Mouse (Mus musculus) right cerebral cortex, postnatal 14 days (tissue): ENCODE results near the gene Slc2a4.

ENCODE experiments used
- DNase-seq: peaks from one replicate; pipeline ENCODE4 v3.0.0; 2022

Gene Slc2a4

GRCm38 (mm10) chr11:69948066-69948762 is at the start of gene Slc2a4:
TSS of gene Slc2a4 (minus strand) at chr11:69948188.
- DNase-seq, result peak; percentile 73

GRCm38 (mm10) chr11:69997070-69997509 is 49.1 kb upstream of the Slc2a4 start:
- DNase-seq, result peak; percentile 78

GRCm38 (mm10) chr11:69996161-69997061 is 48.4 kb upstream of the Slc2a4 start:
- DNase-seq, result peak; percentile 52

- DNase-seq, result peak; percentile 96
Measured at GRCm38 (mm10) chr11:69995391-69995960, 47.5 kb upstream of the Slc2a4 start, which contains the start of gene Phf23. TSS of gene Phf23 (plus strand) at chr11:69995777.

GRCm38 (mm10) chr11:69994401-69995090 is 46.6 kb upstream of the Slc2a4 start:
- DNase-seq, result no peak

GRCm38 (mm10) chr11:69992932-69993331 is 44.9 kb upstream of the Slc2a4 start:
- DNase-seq, result no peak

- DNase-seq, result no peak
Measured at GRCm38 (mm10) chr11:69992396-69992795, 44.4 kb upstream of the Slc2a4 start.

GRCm38 (mm10) chr11:69991711-69992110 is 43.7 kb upstream of the Slc2a4 start:
- DNase-seq, result no peak

- peak; percentile 96 for DNase-seq
Measured at GRCm38 (mm10) chr11:69990850-69991691, 43.1 kb upstream of the Slc2a4 start, which contains the start of gene Gabarap. TSS of gene Gabarap (plus strand) at chr11:69991143.

GRCm38 (mm10) chr11:69989949-69990348 is 42.0 kb upstream of the Slc2a4 start:
- no peak for DNase-seq

- DNase-seq, result no peak
Measured at GRCm38 (mm10) chr11:69984431-69984830, 36.4 kb upstream of the Slc2a4 start.

- DNase-seq, result no peak
Measured at GRCm38 (mm10) chr11:69983377-69983776, 35.4 kb upstream of the Slc2a4 start.

- DNase-seq, result no peak
Measured at GRCm38 (mm10) chr11:69982877-69983276, 34.9 kb upstream of the Slc2a4 start.

GRCm38 (mm10) chr11:69982225-69982624 is 34.2 kb upstream of the Slc2a4 start, which contains the start of gene Elp5:
TSS of gene Elp5 (minus strand) at chr11:69982517.
- no peak for DNase-seq

- DNase-seq, result no peak
Measured at GRCm38 (mm10) chr11:69981141-69981762, 33.3 kb upstream of the Slc2a4 start, which contains the start of gene Ctdnep1. TSS of gene Ctdnep1 (plus strand) at chr11:69981156.

GRCm38 (mm10) chr11:69980196-69981140 is 32.5 kb upstream of the Slc2a4 start:
- DNase-seq, result peak; percentile 96

GRCm38 (mm10) chr11:69979827-69980195 is 31.8 kb upstream of the Slc2a4 start:
- DNase-seq, result no peak

- no peak for DNase-seq
Measured at GRCm38 (mm10) chr11:69976271-69976670, 28.3 kb upstream of the Slc2a4 start.

- DNase-seq, result no peak
Measured at GRCm38 (mm10) chr11:69974907-69975306, 26.9 kb upstream of the Slc2a4 start.

GRCm38 (mm10) chr11:69970775-69971174 is 22.8 kb upstream of the Slc2a4 start:
- DNase-seq, result no peak
